Mouse (Mus musculus) forebrain, postnatal 0 days (tissue): Measurements from ENCODE around the gene Spint5. TPM values are rescaled to one million over a fixed set of nuclear protein-coding genes. Genes with fewer than 3 reads are reported as not detected.

Experiments used
- ATAC-seq: fragments of 200-750 bp; cut with Nextera tagmentation; 2 replicates; pipeline ENCODE4 v1.8.0; 2017; ENCODE audit warnings: mild to moderate bottlenecking, moderate library complexity
- DNase-seq: peaks from one replicate; pipeline ENCODE4 v3.0.0-alpha.2; 2015
- H3K27ac ChIP-seq: fragments of 300-500 bp; sonication (generic); 2 replicates; pipeline ENCODE4 v1.5.1; 2014; ENCODE audit warnings: low read depth, mild to moderate bottlenecking, antibody characterized with exemption, low read length, moderate library complexity, mixed read lengths
- H3K27me3 ChIP-seq: fragments of 300-500 bp; sonication (generic); 2 replicates; pipeline ENCODE4 v1.6.1; 2014; ENCODE audit warnings: mild to moderate bottlenecking, low read length, mixed read lengths; ENCODE audit not compliant: insufficient read depth
- H3K36me3 ChIP-seq: fragments of 300-500 bp; sonication (generic); 2 replicates; pipeline ENCODE4 v1.6.1; 2014; ENCODE audit warnings: mild to moderate bottlenecking, moderate library complexity; ENCODE audit not compliant: insufficient read depth
- H3K4me1 ChIP-seq: fragments of 300-500 bp; sonication (generic); 2 replicates; pipeline ENCODE4 v1.6.1; 2014; ENCODE audit warnings: antibody characterized with exemption; ENCODE audit not compliant: insufficient read depth
- H3K4me2 ChIP-seq: fragments of 300-500 bp; sonication (generic); 2 replicates; pipeline ENCODE4 v1.6.1; 2014; ENCODE audit warnings: low read depth, mild to moderate bottlenecking, moderate library complexity
- H3K4me3 ChIP-seq: fragments of 300-500 bp; sonication (generic); 2 replicates; pipeline ENCODE4 v1.5.1; 2014; ENCODE audit warnings: low read depth, low read length, mixed read lengths
- H3K9ac ChIP-seq: fragments of 300-500 bp; sonication (generic); 2 replicates; pipeline ENCODE4 v1.6.1; 2014; ENCODE audit warnings: mild to moderate bottlenecking
- H3K9me3 ChIP-seq: fragments of 300-500 bp; sonication (generic); 2 replicates; pipeline ENCODE4 v1.6.1; 2016; ENCODE audit warnings: low read length
- CTCF ChIP-seq: sonication (generic); IDR thresholded peaks from 2 replicates; pipeline ENCODE4 v1.5.1; 2016; ENCODE audit warnings: antibody characterized with exemption, control low read depth, low read depth
- WGBS: fragments of 180-500 bp; shearing (Covaris S2); extraction: QIAGEN DNeasy Blood & Tissue Kit; methylation state at CpG from one replicate; pipeline ENCODE4 v1.1.7; 2014; 5-methylcytosine and 5-hydroxymethylcytosine counted together
- polyA plus RNA-seq: library from polyadenylated mRNA; unstranded; fragments of >200 nt; fragmentation: Nextera tagmentation; extraction: Ambion mirVana; gene quantifications from 2 replicates; pipeline ENCODE4 v1.2.1, GENCODE M21; 2015
- total RNA-seq: library from RNA; depleted of rRNA; stranded (reverse); fragments of >200 nt; gene quantifications from 2 replicates; pipeline ENCODE4 v1.2.3, GENCODE M21; 2014; rRNA removed

The Spint5 gene
- total and polyA plus RNA-seq, 2 experiments from 2014 or later: not detected

DNA sequence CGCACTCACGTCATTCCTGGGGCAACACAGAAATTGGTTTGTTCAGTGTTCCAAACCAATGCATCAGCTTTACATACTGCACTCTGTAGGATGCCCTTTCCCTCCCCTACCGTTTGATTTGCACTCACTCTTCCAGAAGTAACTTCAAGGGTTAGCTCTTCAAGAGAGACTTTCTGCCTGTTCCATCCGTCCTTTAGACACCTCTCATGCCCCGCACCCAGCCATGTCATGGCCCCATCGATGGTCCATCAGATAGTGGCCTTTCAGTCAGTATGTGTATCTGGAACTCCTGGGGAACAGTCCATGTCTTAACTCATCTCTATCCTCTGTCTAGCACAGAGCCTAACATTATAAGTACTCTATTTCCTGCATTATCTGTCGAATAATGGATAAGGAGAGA lies 47.5 kb downstream of the Spint5 start:
- no peak for TF ChIP-seq CTCF
- no peaks in the 10 kb centered on the region for H3K9me3 ChIP-seq
- H3K4me1 ChIP-seq: no peaks in the 10 kb centered on the region
- no peak overlapping the region for H3K9ac ChIP-seq
- ATAC-seq (no peak), DNase-seq (no peak)
- H3K4me2 ChIP-seq: no peak overlapping the region
- WGBS: 91% methylated on average over 7 of the region's 7 CpGs
- no peak overlapping the region for H3K4me3 ChIP-seq
- no peak overlapping the region for H3K27ac ChIP-seq
- no peaks in the 10 kb centered on the region for H3K27me3 ChIP-seq
- peaks cover 89% of the 10 kb centered on the region for H3K36me3 ChIP-seq

DNA sequence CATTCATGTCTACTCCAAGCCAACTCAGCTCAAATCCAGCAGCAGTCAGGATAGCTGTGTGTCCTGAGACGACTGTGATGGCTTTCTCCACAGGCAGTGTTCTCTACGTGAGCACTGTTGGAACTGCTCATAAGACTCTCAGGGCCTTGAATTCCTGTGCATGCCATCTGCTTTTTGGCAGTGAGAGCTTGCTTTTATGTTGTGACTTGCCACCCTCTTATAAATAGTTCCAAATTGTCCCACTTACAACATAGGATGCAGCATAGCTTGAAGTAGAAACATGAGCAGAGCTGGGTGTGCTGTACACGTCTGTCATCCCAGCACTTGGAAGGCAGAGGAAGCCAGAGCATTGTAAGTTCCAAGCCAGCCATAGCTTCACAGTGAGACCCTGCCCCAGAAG lies 50.7 kb downstream of the Spint5 start:
- Histone ChIP-seq H3K4me1 (no peaks in the 10 kb centered on the region; the same call in 1 of the 2 replicates), H3K36me3 (peaks cover 63% of the 10 kb centered on the region), H3K9me3 (no peaks in the 10 kb centered on the region), H3K9ac (no peak overlapping the region), H3K4me2 (no peak overlapping the region), H3K27me3 (no peaks in the 10 kb centered on the region), H3K27ac (no peak overlapping the region), H3K4me3 (no peak overlapping the region)
- no peak for DNase-seq
- WGBS: 67% methylated on average over 3 of the region's 3 CpGs
- no peak for ATAC-seq
- TF ChIP-seq CTCF: no peak

Other genes with a start within 250 kb of the Spint5 start
Only the 30 nearest of the 31 such genes appear.
- gene Trp53tg5, start 241.6 kb upstream of the Spint5 start, total RNA-seq: not detected in 2 replicates
- gene Trp53tg5, start 241.6 kb upstream of the Spint5 start, polyA plus RNA-seq: not detected in 2 replicates
- 21.7 and 23.9 TPM in 2 replicates for gene Dbndd2, start 229.2 kb upstream of the Spint5 start, total RNA-seq
- 10.9 and 17.6 TPM in 2 replicates for gene Dbndd2, start 229.2 kb upstream of the Spint5 start, polyA plus RNA-seq
- 47.6 and 77.6 TPM in 2 replicates for gene Pigt, start 217.8 kb upstream of the Spint5 start, total RNA-seq
- 91.0 and 93.8 TPM in 2 replicates for gene Pigt, start 217.8 kb upstream of the Spint5 start, polyA plus RNA-seq
- gene Wfdc2, start 152.9 kb upstream of the Spint5 start, total RNA-seq: 1.5 and 6.1 TPM in 2 replicates
- gene Wfdc2, start 152.9 kb upstream of the Spint5 start, polyA plus RNA-seq: 4.3 and 7.3 TPM in 2 replicates
- not detected in 2 replicates for gene Spint3, start 141.8 kb upstream of the Spint5 start, total RNA-seq
- not detected in 2 replicates for gene Spint3, start 141.8 kb upstream of the Spint5 start, polyA plus RNA-seq
- gene Wfdc6a, start 129.9 kb upstream of the Spint5 start, total RNA-seq: not detected in 2 replicates
- 0.33 TPM in 1 of 2 replicates, not detected in the other for gene Wfdc6a, start 129.9 kb upstream of the Spint5 start, polyA plus RNA-seq
- gene Eppin, start 121.7 kb upstream of the Spint5 start, total RNA-seq: not detected in 2 replicates
- gene Eppin, start 121.7 kb upstream of the Spint5 start, polyA plus RNA-seq: 0.19 TPM in 1 of 2 replicates, not detected in the other
- gene Wfdc6b, start 101.8 kb upstream of the Spint5 start, total RNA-seq: not detected in 2 replicates
- gene Wfdc6b, start 101.8 kb upstream of the Spint5 start, polyA plus RNA-seq: not detected in 2 replicates
- gene Wfdc8, start 101.7 kb upstream of the Spint5 start, total RNA-seq: not detected in 2 replicates
- not detected in 2 replicates for gene Wfdc8, start 101.7 kb upstream of the Spint5 start, polyA plus RNA-seq
- not detected in 2 replicates for gene Wfdc16, start 76.5 kb upstream of the Spint5 start, total RNA-seq
- not detected in 2 replicates for gene Wfdc16, start 76.5 kb upstream of the Spint5 start, polyA plus RNA-seq
- not detected in 2 replicates for gene Wfdc10, start 59.3 kb upstream of the Spint5 start, total RNA-seq
- not detected in 2 replicates for gene Wfdc10, start 59.3 kb upstream of the Spint5 start, polyA plus RNA-seq
- gene Wfdc9, start 58.7 kb upstream of the Spint5 start, total RNA-seq: not detected in 2 replicates
- gene Wfdc9, start 58.7 kb upstream of the Spint5 start, polyA plus RNA-seq: not detected in 2 replicates
- gene Wfdc11, start 41.2 kb upstream of the Spint5 start, total RNA-seq: not detected in 2 replicates
- gene Wfdc11, start 41.2 kb upstream of the Spint5 start, polyA plus RNA-seq: not detected in 2 replicates
- gene Wfdc13, start 30.2 kb upstream of the Spint5 start, total RNA-seq: not detected in 2 replicates
- gene Wfdc13, start 30.2 kb upstream of the Spint5 start, polyA plus RNA-seq: not detected in 2 replicates
- not detected in 2 replicates for gene Spint4, start 16.8 kb upstream of the Spint5 start, total RNA-seq
- not detected in 2 replicates for gene Spint4, start 16.8 kb upstream of the Spint5 start, polyA plus RNA-seq
- 0.54 and 0.81 TPM in 2 replicates for gene Wfdc3, start 30.6 kb downstream of the Spint5 start, total RNA-seq
- gene Wfdc3, start 30.6 kb downstream of the Spint5 start, polyA plus RNA-seq: 0.89 and 1.1 TPM in 2 replicates
- 23.2 and 26.1 TPM in 2 replicates for gene Dnttip1, start 30.7 kb downstream of the Spint5 start, total RNA-seq
- 52.3 and 60.1 TPM in 2 replicates for gene Dnttip1, start 30.7 kb downstream of the Spint5 start, polyA plus RNA-seq
- gene Ube2c, start 54.6 kb downstream of the Spint5 start, total RNA-seq: 24.9 and 29.2 TPM in 2 replicates
- gene Ube2c, start 54.6 kb downstream of the Spint5 start, polyA plus RNA-seq: 30.9 and 38.4 TPM in 2 replicates
- 0.38 and 2.9 TPM in 2 replicates for gene Tnnc2, start 64.7 kb downstream of the Spint5 start, total RNA-seq
- 0.50 and 0.63 TPM in 2 replicates for gene Tnnc2, start 64.7 kb downstream of the Spint5 start, polyA plus RNA-seq
- 72.0 and 77.5 TPM in 2 replicates for gene Snx21, start 70.5 kb downstream of the Spint5 start, total RNA-seq
- gene Snx21, start 70.5 kb downstream of the Spint5 start, polyA plus RNA-seq: 48.5 and 50.2 TPM in 2 replicates
- 17.4 and 23.0 TPM in 2 replicates for gene Acot8, start 89.6 kb downstream of the Spint5 start, total RNA-seq
- gene Acot8, start 89.6 kb downstream of the Spint5 start, polyA plus RNA-seq: 13.7 and 17.1 TPM in 2 replicates
- 5.5 and 6.7 TPM in 2 replicates for gene Zswim3, start 89.8 kb downstream of the Spint5 start, total RNA-seq
- 2.6 and 5.2 TPM in 2 replicates for gene Zswim3, start 89.8 kb downstream of the Spint5 start, polyA plus RNA-seq
- gene Zswim1, start 107.4 kb downstream of the Spint5 start, total RNA-seq: 11.2 and 18.6 TPM in 2 replicates
- gene Zswim1, start 107.4 kb downstream of the Spint5 start, polyA plus RNA-seq: 27.5 and 32.6 TPM in 2 replicates
- 0.62 and 1.00 TPM in 2 replicates for gene Spata25, start 113.2 kb downstream of the Spint5 start, total RNA-seq
- not detected in 2 replicates for gene Spata25, start 113.2 kb downstream of the Spint5 start, polyA plus RNA-seq
- 86.2 and 93.8 TPM in 2 replicates for gene Ctsa, start 117.6 kb downstream of the Spint5 start, total RNA-seq
- 83.5 and 95.3 TPM in 2 replicates for gene Ctsa, start 117.6 kb downstream of the Spint5 start, polyA plus RNA-seq
- gene Neurl2, start 118.2 kb downstream of the Spint5 start, total RNA-seq: 5.0 and 5.4 TPM in 2 replicates
- 4.7 and 6.4 TPM in 2 replicates for gene Neurl2, start 118.2 kb downstream of the Spint5 start, polyA plus RNA-seq
- gene Pltp, start 142.4 kb downstream of the Spint5 start, total RNA-seq: 28.2 and 43.4 TPM in 2 replicates
- gene Pltp, start 142.4 kb downstream of the Spint5 start, polyA plus RNA-seq: 67.9 and 80.7 TPM in 2 replicates
- 67.3 and 82.2 TPM in 2 replicates for gene Pcif1, start 164.0 kb downstream of the Spint5 start, total RNA-seq
- gene Pcif1, start 164.0 kb downstream of the Spint5 start, polyA plus RNA-seq: 104 and 115 TPM in 2 replicates
- 20.9 and 26.0 TPM in 2 replicates for gene Zfp335, start 196.5 kb downstream of the Spint5 start, total RNA-seq
- gene Zfp335, start 196.5 kb downstream of the Spint5 start, polyA plus RNA-seq: 10.0 and 11.2 TPM in 2 replicates
- 5.3 and 14.2 TPM in 2 replicates for gene Mmp9, start 225.5 kb downstream of the Spint5 start, total RNA-seq
- 5.3 and 8.3 TPM in 2 replicates for gene Mmp9, start 225.5 kb downstream of the Spint5 start, polyA plus RNA-seq